Comparison of ENCODE assay signal across 8 mouse cellular contexts in the genomic region with DNA sequence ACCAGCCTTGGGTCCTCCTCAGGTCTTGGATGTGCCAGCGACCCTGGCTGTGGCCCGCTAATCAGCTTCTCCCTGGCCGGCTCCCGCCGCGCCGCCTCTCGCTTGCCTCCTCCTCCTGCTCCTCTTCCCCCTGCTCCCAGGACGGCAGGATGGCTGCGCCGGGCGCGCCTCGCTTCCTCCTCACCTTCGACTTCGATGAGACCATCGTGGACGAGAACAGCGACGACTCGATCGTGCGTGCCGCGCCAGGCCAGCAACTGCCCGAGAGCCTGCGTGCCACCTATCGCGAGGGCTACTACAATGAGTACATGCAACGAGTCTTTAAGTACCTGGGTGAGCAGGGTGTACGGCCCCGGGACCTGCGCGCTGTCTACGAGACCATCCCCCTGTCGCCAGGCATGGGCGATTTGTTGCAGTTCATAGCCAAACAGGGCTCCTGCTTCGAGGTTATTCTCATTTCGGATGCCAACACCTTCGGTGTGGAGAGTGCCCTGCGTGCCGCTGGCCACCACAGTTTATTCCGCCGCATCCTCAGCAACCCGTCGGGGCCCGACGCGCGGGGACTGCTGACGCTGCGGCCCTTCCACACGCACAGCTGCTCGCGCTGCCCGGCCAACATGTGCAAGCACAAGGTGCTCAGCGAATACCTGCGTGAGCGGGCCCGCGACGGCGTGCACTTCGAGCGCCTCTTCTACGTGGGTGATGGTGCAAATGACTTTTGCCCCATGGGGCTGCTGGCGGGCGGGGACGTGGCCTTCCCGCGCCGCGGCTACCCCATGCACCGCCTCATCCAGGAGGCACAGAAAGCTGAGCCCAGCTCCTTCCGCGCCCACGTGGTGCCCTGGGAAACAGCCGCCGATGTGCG. TPM values are rescaled to one million over a fixed set of nuclear protein-coding genes. Genes with fewer than 3 reads are reported as not detected.
DNase-seq lines count a peak whose midpoint lies in the region; ATAC-seq lines count a peak whose summit lies in the region.

No protein-coding gene starts in this region.

- H3K4me1 ChIP-seq in erythroblast, embryonic 14.5 days (ENCODE audit: control insufficient read depth) = peaks cover 88% of the 10 kb centered on the region
- H3K4me1 ChIP-seq in heart, embryonic 14.5 days (ENCODE audit: control insufficient read depth in 2 of 2, insufficient read depth in 2 of 2, low read length in 2 of 2) = peaks cover 21 to 43% of the 10 kb centered on the region in 2 experiments
- peaks cover 87% of the 10 kb centered on the region for H3K4me1 ChIP-seq in liver, embryonic 12.5 days
- H3K4me1 ChIP-seq in stomach, embryonic 14.5 days (ENCODE audit: control insufficient read depth, insufficient read depth, low read length) = peaks cover 26% of the 10 kb centered on the region

- DNase-seq in ES-CJ7 (ENCODE audit: low read depth, low spot score) = peak; percentile 67
- DNase-seq in layer of hippocampus, postnatal 14 days (ENCODE audit: low spot score in 2 of 2) = no peak
- DNase-seq in MN1 (ENCODE audit: low spot score) = no peak

- H3K9me3 ChIP-seq in erythroblast, embryonic 14.5 days (ENCODE audit: control insufficient read depth, low read length) = peaks cover 26% of the 10 kb centered on the region
- no peaks in the 10 kb centered on the region for H3K9me3 ChIP-seq in heart, embryonic 14.5 days (ENCODE audit: control insufficient read depth, low read length)
- no peaks in the 10 kb centered on the region for H3K9me3 ChIP-seq in liver, embryonic 12.5 days (replicated peaks)
- no peaks in the 10 kb centered on the region for H3K9me3 ChIP-seq in stomach, embryonic 14.5 days (ENCODE audit: control insufficient read depth, low read depth, low read length)

- peaks cover 57% of the 10 kb centered on the region for H3K36me3 ChIP-seq in erythroblast, embryonic 14.5 days (ENCODE audit: control insufficient read depth)
- H3K36me3 ChIP-seq in heart, embryonic 14.5 days (ENCODE audit: control insufficient read depth, insufficient read depth, low read length) = peaks cover 6% of the 10 kb centered on the region; the same call in 1 of the 2 replicates
- H3K36me3 ChIP-seq in liver, embryonic 12.5 days = peaks cover 12% of the 10 kb centered on the region
- H3K36me3 ChIP-seq in stomach, embryonic 14.5 days (ENCODE audit: control insufficient read depth, insufficient read depth, low read length) = no peaks in the 10 kb centered on the region

- 8% methylated on average over 80 of the region's 80 CpGs for WGBS in heart, embryonic 14.5 days
- 3% methylated on average over 80 of the region's 80 CpGs for WGBS in liver, embryonic 12.5 days (ENCODE audit: insufficient replicate concordance)
- WGBS in stomach, embryonic 14.5 days = 3% methylated on average over 80 of the region's 80 CpGs

- H3K27ac ChIP-seq in heart, embryonic 14.5 days (replicated peaks in 1 of 2; ENCODE audit: control insufficient read depth in 1 of 2, insufficient read depth in 1 of 2, low read depth in 2 of 2, low read length in 2 of 2) = no peak overlapping the region
- no peak overlapping the region for H3K27ac ChIP-seq in liver, embryonic 12.5 days
- H3K27ac ChIP-seq in stomach, embryonic 14.5 days (ENCODE audit: low read length) = no peak overlapping the region

- H3K9ac ChIP-seq in heart, embryonic 14.5 days (ENCODE audit: low read length) = peak overlapping the region; percentile 36; the same call in 1 of the 2 replicates
- peak overlapping the region; percentile 47 for H3K9ac ChIP-seq in liver, embryonic 12.5 days
- H3K9ac ChIP-seq in stomach, embryonic 14.5 days (replicated peaks; ENCODE audit: low read depth, low read length) = no peak overlapping the region

- peak overlapping the region; percentile 10 for H3K4me3 ChIP-seq in erythroblast, embryonic 14.5 days (replicated peaks)
- peak overlapping the region; percentile 21 to 35 for H3K4me3 ChIP-seq in heart, embryonic 14.5 days (ENCODE audit: control insufficient read depth in 1 of 2, insufficient read depth in 1 of 2, low read depth in 1 of 2, low read length in 2 of 2)
- peak overlapping the region; percentile 41 for H3K4me3 ChIP-seq in liver, embryonic 12.5 days
- H3K4me3 ChIP-seq in stomach, embryonic 14.5 days (ENCODE audit: low read depth, low read length) = peak overlapping the region; percentile 11

- H3K27me3 ChIP-seq in erythroblast, embryonic 14.5 days (ENCODE audit: control insufficient read depth) = peaks cover 80% of the 10 kb centered on the region
- peaks cover 62% of the 10 kb centered on the region for H3K27me3 ChIP-seq in heart, embryonic 14.5 days (ENCODE audit: control insufficient read depth, insufficient read depth, low read length)
- H3K27me3 ChIP-seq in liver, embryonic 12.5 days (replicated peaks) = peaks cover 87% of the 10 kb centered on the region
- H3K27me3 ChIP-seq in stomach, embryonic 14.5 days (ENCODE audit: control insufficient read depth, insufficient read depth, low read length) = peaks cover 58% of the 10 kb centered on the region

- H3K4me2 ChIP-seq in heart, embryonic 14.5 days (ENCODE audit: low read length) = peak overlapping the region; percentile 64
- peak overlapping the region; percentile 65 for H3K4me2 ChIP-seq in liver, embryonic 12.5 days
- H3K4me2 ChIP-seq in stomach, embryonic 14.5 days (replicated peaks; ENCODE audit: low read depth, low read length) = peak overlapping the region; percentile 44

- no peak for ATAC-seq in erythroblast, adult 5-6 weeks (replicated peaks; ENCODE audit: low FRiP score, poor library complexity, severe bottlenecking)
- ATAC-seq in heart, embryonic 14.5 days (ENCODE audit: insufficient number of reproducible peaks, insufficient read depth, low FRiP score, low read depth) = no peak
- ATAC-seq in liver, embryonic 12.5 days = no peak
- ATAC-seq in stomach, embryonic 14.5 days (ENCODE audit: insufficient number of reproducible peaks, insufficient read depth, low FRiP score, low read depth) = no peak

RNA-seq across cellular contexts. Expression of gene Phospho1, which starts 6.3 kb away (rescaled TPM):
- polyA plus RNA-seq in erythroblast, embryonic 14.5 days (2012) = 161 and 210 TPM in 2 replicates
- total RNA-seq in erythroblast, adult 5-6 weeks (2015; ENCODE audit: low replicate concordance) = 71.9 and 86.1 TPM in 2 replicates
- total RNA-seq in erythroblast, adult 5-6 weeks (2017; ENCODE audit: low replicate concordance) = 54.2 and 57.9 TPM in 2 replicates
- 2.9 and 4.4 TPM in 2 replicates for polyA plus RNA-seq in heart, embryonic 14.5 days (2014; fragmentation: Nextera tagmentation; extraction: Ambion mirVana)
- polyA plus RNA-seq in liver, embryonic 12.5 days (2016; fragmentation: Nextera tagmentation; extraction: Ambion mirVana) = 2.7 and 3.4 TPM in 2 replicates
- polyA plus RNA-seq in stomach, embryonic 14.5 days (2014; fragmentation: Nextera tagmentation; extraction: Ambion mirVana) = not detected in 2 replicates
- 10 to 100 TPM; 43.7 to 46.5 TPM for total RNA-seq in layer of hippocampus, postnatal 14 days (2021)

RNA-seq across cellular contexts. Expression of gene Gngt2, which starts 6.4 kb away (rescaled TPM):
- polyA plus RNA-seq in erythroblast, embryonic 14.5 days (2012) = 0.18 and 0.59 TPM in 2 replicates
- total RNA-seq in erythroblast, adult 5-6 weeks (2015; ENCODE audit: low replicate concordance) = 9.8 and 15.0 TPM in 2 replicates
- total RNA-seq in erythroblast, adult 5-6 weeks (2017; ENCODE audit: low replicate concordance) = 9.4 and 13.0 TPM in 2 replicates
- 34.1 and 34.2 TPM in 2 replicates for polyA plus RNA-seq in heart, embryonic 14.5 days (2014; fragmentation: Nextera tagmentation; extraction: Ambion mirVana)
- 15.8 and 16.7 TPM in 2 replicates for polyA plus RNA-seq in liver, embryonic 12.5 days (2016; fragmentation: Nextera tagmentation; extraction: Ambion mirVana)
- 13.7 and 15.1 TPM in 2 replicates for polyA plus RNA-seq in stomach, embryonic 14.5 days (2014; fragmentation: Nextera tagmentation; extraction: Ambion mirVana)
- total RNA-seq in layer of hippocampus, postnatal 14 days (2021) = 1 to 10 TPM; 1.8 to 2.6 TPM

RNA-seq across cellular contexts. Expression of gene Abi3, which starts 11.6 kb away (rescaled TPM):
- polyA plus RNA-seq in erythroblast, embryonic 14.5 days (2012) = 0.61 and 1.0 TPM in 2 replicates
- 4.8 and 6.7 TPM in 2 replicates for total RNA-seq in erythroblast, adult 5-6 weeks (2015; ENCODE audit: low replicate concordance)
- total RNA-seq in erythroblast, adult 5-6 weeks (2017; ENCODE audit: low replicate concordance) = 3.5 and 5.5 TPM in 2 replicates
- 9.0 and 11.4 TPM in 2 replicates for polyA plus RNA-seq in heart, embryonic 14.5 days (2014; fragmentation: Nextera tagmentation; extraction: Ambion mirVana)
- 7.3 and 7.6 TPM in 2 replicates for polyA plus RNA-seq in liver, embryonic 12.5 days (2016; fragmentation: Nextera tagmentation; extraction: Ambion mirVana)
- polyA plus RNA-seq in stomach, embryonic 14.5 days (2014; fragmentation: Nextera tagmentation; extraction: Ambion mirVana) = 2.9 and 3.7 TPM in 2 replicates
- 1 to 10 TPM; 6.0 to 6.7 TPM for total RNA-seq in layer of hippocampus, postnatal 14 days (2021)

Comparison
In these comparisons a context has a peak if more than half of its experiments do, and no peak if none do; other contexts are left out.
1. RNA of gene Phospho1, which starts 6.3 kb away (polyA plus RNA-seq): 161 to 210 TPM in erythroblast, embryonic 14.5 days; 2.7 to 3.4 TPM in liver, embryonic 12.5 days, 2.9 to 4.4 TPM in heart, embryonic 14.5 days and not detected in stomach, embryonic 14.5 days; every median in the first group is over 10 times any median in the second.
2. Peak in every context shown above with its lines, with median percentiles within 50 percentile points of each other: H3K4me3 ChIP-seq and H3K4me2 ChIP-seq.